Mouse (Mus musculus): ENCODE results near the gene Grap2.

- TF ChIP-seq CTCF (IDR thresholded peaks at IDR 0.05; ENCODE audit: borderline replicate concordance, extremely low read depth, insufficient read depth, insufficient read length) (no peak), POLR2A (IDR thresholded peaks at IDR 0.05; ENCODE audit: borderline replicate concordance, extremely low read depth, insufficient read depth, insufficient read length, poor library complexity, severe bottlenecking) (no peak)
These were observed 3.2 kb upstream of the Grap2 start for GRCm38 (mm10) chr15:80569205-80569604.

Measured in brain, embryonic 14.5 days (tissue).